Comparison of ENCODE assay signal across 27 mouse cellular contexts in the genomic region with DNA sequence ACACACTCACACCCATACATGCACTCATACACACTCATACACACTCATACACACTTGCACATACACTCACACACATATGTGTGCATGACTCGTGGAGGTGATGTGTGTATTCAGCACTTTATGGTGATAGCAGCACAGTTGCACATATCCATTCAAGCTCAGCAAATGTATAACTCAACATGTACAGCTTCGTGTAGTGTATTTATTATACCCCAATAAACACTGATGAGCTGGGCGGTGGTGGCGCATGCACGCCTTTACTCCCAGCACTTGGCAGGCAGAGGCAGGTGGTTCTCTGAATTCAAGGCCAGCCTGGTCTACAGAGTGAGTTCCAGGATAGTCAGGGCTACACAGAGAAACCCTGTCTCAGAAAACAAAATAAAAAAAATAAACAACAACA. TPM values are rescaled to one million over a fixed set of nuclear protein-coding genes. Genes with fewer than 3 reads are reported as not detected.
A peak's percentile ranks its signal among the peaks of the same experiment; 100 is the strongest.
DNase-seq lines count a peak whose midpoint lies in the region; ATAC-seq and TF ChIP-seq lines count a peak whose summit lies in the region.
"Had no signal": no experiment of that assay in that cellular context is flagged by ENCODE, and none has a peak within 500 bp of the region (broad histone marks: within the 10 kb centered on the region; RNA-seq: fewer than 3 reads in every experiment).

No protein-coding gene starts in this region.

- ATAC-seq in embryonic facial prominence, embryonic 13.5 days (ENCODE audit: insufficient number of reproducible peaks, insufficient read depth, low FRiP score, low TSS enrichment, low read depth), result 0 out of 2 replicates have a peak, but pooled peaks have one; percentile 37
- 0 out of 2 replicates have a peak, but pooled peaks have one; percentile 9 for ATAC-seq in kidney, embryonic 15.5 days (replicated peaks; ENCODE audit: low FRiP score)
- ATAC-seq in megakaryocyte, adult 5-6 weeks (ENCODE audit: poor library complexity, severe bottlenecking), result no peak
- ATAC-seq in intestine, postnatal 0 days, result peak; percentile 75
- ATAC-seq: activated CD4-positive, CD25-positive, alpha-beta regulatory T cell, adult 4 months; CD4-positive, CD25-positive, alpha-beta regulatory T cell, adult 4 months; forebrain, embryonic 13.5 days; forebrain, embryonic 15.5 days; Patski had no signal

- H3K9me3 ChIP-seq in embryonic facial prominence, embryonic 13.5 days, result no peaks in the 10 kb centered on the region
- H3K9me3 ChIP-seq in embryonic facial prominence, embryonic 10.5 days, result peaks cover 5% of the 10 kb centered on the region; the same call in 1 of the 2 replicates
- H3K9me3 ChIP-seq in kidney, embryonic 15.5 days (replicated peaks), result no peaks in the 10 kb centered on the region
- H3K9me3 ChIP-seq in megakaryocyte, embryonic 14.5 days, result peaks cover 5% of the 10 kb centered on the region
- H3K9me3 ChIP-seq in intestine, postnatal 0 days (ENCODE audit: control insufficient read depth), result no peaks in the 10 kb centered on the region
- H3K9me3 ChIP-seq: forebrain, embryonic 13.5 days; forebrain, embryonic 15.5 days had no signal

- H3K4me2 ChIP-seq in embryonic facial prominence, embryonic 13.5 days, result no peak overlapping the region
- no peak overlapping the region for H3K4me2 ChIP-seq in kidney, embryonic 15.5 days
- H3K4me2 ChIP-seq in intestine, postnatal 0 days (replicated peaks; ENCODE audit: low read depth), result no peak overlapping the region
- H3K4me2 ChIP-seq: forebrain, embryonic 13.5 days; forebrain, embryonic 15.5 days had no signal

- H3K9ac ChIP-seq in embryonic facial prominence, embryonic 13.5 days, result no peak overlapping the region
- H3K9ac ChIP-seq in kidney, embryonic 15.5 days, result no peak overlapping the region
- no peak overlapping the region for H3K9ac ChIP-seq in intestine, postnatal 0 days (ENCODE audit: low read depth, low read length)
- H3K9ac ChIP-seq: forebrain, embryonic 13.5 days; forebrain, embryonic 15.5 days had no signal

- H3K36me3 ChIP-seq in embryonic facial prominence, embryonic 13.5 days, result no peaks in the 10 kb centered on the region
- H3K36me3 ChIP-seq in embryonic facial prominence, embryonic 10.5 days (replicated peaks), result no peaks in the 10 kb centered on the region
- no peaks in the 10 kb centered on the region for H3K36me3 ChIP-seq in kidney, embryonic 15.5 days
- H3K36me3 ChIP-seq in megakaryocyte, embryonic 14.5 days (replicated peaks; ENCODE audit: low read length), result no peaks in the 10 kb centered on the region
- no peaks in the 10 kb centered on the region for H3K36me3 ChIP-seq in intestine, postnatal 0 days (ENCODE audit: control insufficient read depth, insufficient read depth)
- H3K36me3 ChIP-seq: forebrain, embryonic 15.5 days; G1E had no signal

- no peak overlapping the region for H3K4me3 ChIP-seq in embryonic facial prominence, embryonic 13.5 days
- H3K4me3 ChIP-seq in embryonic facial prominence, embryonic 10.5 days, result no peak overlapping the region
- no peak overlapping the region for H3K4me3 ChIP-seq in kidney, embryonic 15.5 days (replicated peaks)
- peak overlapping the region; percentile 76 for H3K4me3 ChIP-seq in megakaryocyte, embryonic 14.5 days (replicated peaks)
- no peak overlapping the region for H3K4me3 ChIP-seq in intestine, postnatal 0 days (ENCODE audit: low read depth, low read length)
- H3K4me3 ChIP-seq in layer of hippocampus, adult 2 months, result no peak overlapping the region
- H3K4me3 ChIP-seq: forebrain, embryonic 13.5 days; forebrain, embryonic 15.5 days had no signal

- H3K4me1 ChIP-seq in embryonic facial prominence, embryonic 13.5 days, result no peaks in the 10 kb centered on the region
- no peaks in the 10 kb centered on the region for H3K4me1 ChIP-seq in embryonic facial prominence, embryonic 10.5 days
- H3K4me1 ChIP-seq in kidney, embryonic 15.5 days, result no peaks in the 10 kb centered on the region
- peaks cover 22% of the 10 kb centered on the region for H3K4me1 ChIP-seq in megakaryocyte, embryonic 14.5 days
- no peaks in the 10 kb centered on the region; the same call in 1 of the 2 replicates for H3K4me1 ChIP-seq in intestine, postnatal 0 days (replicated peaks; ENCODE audit: control insufficient read depth, insufficient read depth, low read length)
- H3K4me1 ChIP-seq: forebrain, embryonic 13.5 days; forebrain, embryonic 15.5 days had no signal

- H3K27me3 ChIP-seq in embryonic facial prominence, embryonic 13.5 days, result no peaks in the 10 kb centered on the region
- H3K27me3 ChIP-seq in embryonic facial prominence, embryonic 10.5 days (replicated peaks; ENCODE audit: low read depth, poor library complexity, severe bottlenecking), result no peaks in the 10 kb centered on the region
- H3K27me3 ChIP-seq in kidney, embryonic 15.5 days, result no peaks in the 10 kb centered on the region
- H3K27me3 ChIP-seq in megakaryocyte, embryonic 14.5 days (replicated peaks), result peaks cover under 1% of the 10 kb centered on the region
- H3K27me3 ChIP-seq in intestine, postnatal 0 days (replicated peaks; ENCODE audit: control insufficient read depth, insufficient read depth, low read length), result no peaks in the 10 kb centered on the region
- H3K27me3 ChIP-seq: CH12.LX; forebrain, embryonic 13.5 days; forebrain, embryonic 15.5 days had no signal

- DNase-seq in embryonic facial prominence, embryonic 10.5 days (ENCODE audit: low spot score), result no peak
- DNase-seq in kidney, postnatal 14 days, result no peak
- DNase-seq in layer of hippocampus, adult 2 months (ENCODE audit: low spot score in 2 of 2), result no peak
- DNase-seq: adrenal gland, adult 8-10 months; adrenal gland, postnatal 14 days; adrenal gland, postnatal 36 days; B cell, adult 2 months; cerebellum, adult 11-12 months; cerebellum, adult 2 months; cerebellum, adult 9-10 months; cerebellum, postnatal 10 days; cerebellum, postnatal 25 days had no signal

- TF ChIP-seq CTCF in intestine, postnatal 0 days (IDR thresholded peaks at IDR 0.05; ENCODE audit: low read depth), result no peak
- TF ChIP-seq CTCF in layer of hippocampus, adult 2 months (conservative IDR thresholded peaks at IDR 0.05), result no peak

- no peak overlapping the region for H3K27ac ChIP-seq in embryonic facial prominence, embryonic 13.5 days
- no peak overlapping the region for H3K27ac ChIP-seq in embryonic facial prominence, embryonic 10.5 days (replicated peaks)
- no peak overlapping the region for H3K27ac ChIP-seq in kidney, embryonic 15.5 days
- no peak overlapping the region for H3K27ac ChIP-seq in intestine, postnatal 0 days (ENCODE audit: low read depth, low read length)
- no peak overlapping the region for H3K27ac ChIP-seq in layer of hippocampus, adult 2 months
- H3K27ac ChIP-seq: forebrain, embryonic 13.5 days; forebrain, embryonic 15.5 days had no signal

- 94% methylated on average over 5 of the region's 5 CpGs for WGBS in embryonic facial prominence, embryonic 13.5 days
- WGBS in embryonic facial prominence, embryonic 10.5 days, result 92% methylated on average over 5 of the region's 5 CpGs
- WGBS in kidney, embryonic 15.5 days, result 90% methylated on average over 5 of the region's 5 CpGs
- 40% methylated on average over 5 of the region's 5 CpGs for WGBS in intestine, postnatal 0 days

RNA-seq across cellular contexts. Expression of gene Cmas, which starts 11.0 kb away (rescaled TPM):
- polyA plus RNA-seq in embryonic facial prominence, embryonic 13.5 days (2015; fragmentation: Nextera tagmentation; extraction: Ambion mirVana), result 76.2 and 77.0 TPM in 2 replicates
- 65.6 and 68.3 TPM in 2 replicates for polyA plus RNA-seq in embryonic facial prominence, embryonic 10.5 days (2016; fragmentation: Nextera tagmentation; extraction: Ambion mirVana)
- 77.1 and 77.2 TPM in 2 replicates for polyA plus RNA-seq in kidney, embryonic 15.5 days (2015; fragmentation: Nextera tagmentation; extraction: Ambion mirVana)
- polyA plus RNA-seq in megakaryocyte, embryonic 14.5 days (2012; ENCODE audit: insufficient read depth, low replicate concordance), result 176 and 211 TPM in 2 replicates
- total RNA-seq in megakaryocyte, adult 5-6 weeks (2015), result 56.1 and 60.6 TPM in 2 replicates
- total RNA-seq in megakaryocyte, adult 5-6 weeks (2017), result 52.7 and 60.0 TPM in 2 replicates
- 130 and 131 TPM in 2 replicates for polyA plus RNA-seq in intestine, postnatal 0 days (2015; fragmentation: Nextera tagmentation; extraction: Ambion mirVana)
- total RNA-seq in layer of hippocampus, adult 2 months (2021), result 100 to 1,000 TPM; 100 to 102 TPM

RNA-seq across cellular contexts. Expression of gene Abcc9, which starts 43.4 kb away (rescaled TPM):
- 1.4 and 1.6 TPM in 2 replicates for polyA plus RNA-seq in embryonic facial prominence, embryonic 13.5 days (2015; fragmentation: Nextera tagmentation; extraction: Ambion mirVana)
- polyA plus RNA-seq in embryonic facial prominence, embryonic 10.5 days (2016; fragmentation: Nextera tagmentation; extraction: Ambion mirVana), result 1.4 and 1.5 TPM in 2 replicates
- polyA plus RNA-seq in kidney, embryonic 15.5 days (2015; fragmentation: Nextera tagmentation; extraction: Ambion mirVana), result 6.2 and 7.7 TPM in 2 replicates
- polyA plus RNA-seq in megakaryocyte, embryonic 14.5 days (2012; ENCODE audit: insufficient read depth, low replicate concordance), result not detected in 2 replicates
- total RNA-seq in megakaryocyte, adult 5-6 weeks (2015), result not detected in 2 replicates
- 0.11 TPM in 1 of 2 replicates, not detected in the other for total RNA-seq in megakaryocyte, adult 5-6 weeks (2017)
- polyA plus RNA-seq in intestine, postnatal 0 days (2015; fragmentation: Nextera tagmentation; extraction: Ambion mirVana), result 5.0 and 5.1 TPM in 2 replicates
- 1 to 10 TPM; 3.4 to 4.0 TPM for total RNA-seq in layer of hippocampus, adult 2 months (2021)
- total RNA-seq: CH12.LX had no signal
- polyA plus RNA-seq: activated CD4-positive, CD25-positive, alpha-beta regulatory T cell, adult 4 months; CD4-positive, CD25-positive, alpha-beta regulatory T cell, adult 4 months; G1E; Patski had no signal

RNA-seq across cellular contexts. Expression of gene Sult6b2, which starts 58.8 kb away (rescaled TPM):
- not detected in 2 replicates for polyA plus RNA-seq in embryonic facial prominence, embryonic 13.5 days (2015; fragmentation: Nextera tagmentation; extraction: Ambion mirVana)
- not detected in 2 replicates for polyA plus RNA-seq in embryonic facial prominence, embryonic 10.5 days (2016; fragmentation: Nextera tagmentation; extraction: Ambion mirVana)
- polyA plus RNA-seq in kidney, embryonic 15.5 days (2015; fragmentation: Nextera tagmentation; extraction: Ambion mirVana), result not detected in 2 replicates
- polyA plus RNA-seq in megakaryocyte, embryonic 14.5 days (2012; ENCODE audit: insufficient read depth, low replicate concordance), result 0.07 TPM in 1 of 2 replicates, not detected in the other
- total RNA-seq in megakaryocyte, adult 5-6 weeks (2015), result not detected in 2 replicates
- total RNA-seq in megakaryocyte, adult 5-6 weeks (2017), result not detected in 2 replicates
- 53.2 and 63.2 TPM in 2 replicates for polyA plus RNA-seq in intestine, postnatal 0 days (2015; fragmentation: Nextera tagmentation; extraction: Ambion mirVana)
- under 1 TPM; 0.15 to 0.39 TPM for total RNA-seq in layer of hippocampus, adult 2 months (2021)
- total RNA-seq: adrenal gland, adult 18-20 months; adrenal gland, adult 8-10 months; adrenal gland, postnatal 14 days; adrenal gland, postnatal 36 days had no signal
- polyA plus RNA-seq: activated CD4-positive, CD25-positive, alpha-beta regulatory T cell, adult 4 months; CD4-positive, CD25-positive, alpha-beta regulatory T cell, adult 4 months; embryonic facial prominence, embryonic 11.5 days; embryonic facial prominence, embryonic 14.5 days; forebrain, embryonic 13.5 days; G1E had no signal

Comparison
In these comparisons a context has a peak if more than half of its experiments do, and no peak if none do; other contexts are left out.
1. RNA of gene Sult6b2, which starts 58.8 kb away (polyA plus RNA-seq): 53.2 to 63.2 TPM in intestine, postnatal 0 days; 0.07 TPM in megakaryocyte, embryonic 14.5 days, not detected in embryonic facial prominence, embryonic 13.5 days, not detected in embryonic facial prominence, embryonic 10.5 days and not detected in kidney, embryonic 15.5 days; every median in the first group is over 10 times any median in the second.